In the genomic region with DNA sequence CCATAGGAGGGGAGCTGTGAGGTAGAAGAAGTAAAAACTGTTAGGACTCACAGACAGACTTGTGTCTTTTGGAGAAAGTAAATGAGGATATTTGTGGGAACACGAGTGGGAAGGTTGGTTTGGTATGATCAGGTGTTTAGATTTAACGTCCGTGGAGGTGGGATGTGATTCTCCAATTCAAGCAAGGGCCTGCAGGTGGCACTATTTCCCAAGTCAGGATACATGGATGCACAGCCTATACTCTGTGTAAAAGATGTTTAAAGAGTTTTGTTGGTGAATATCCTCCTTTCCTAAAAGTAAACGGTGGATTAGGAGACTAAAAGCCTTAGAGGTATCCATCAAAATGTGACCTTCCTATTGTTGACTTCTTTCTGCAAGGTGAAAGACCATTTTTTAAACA, we compare ENCODE assay signal across 10 mouse cellular contexts. TPM values are rescaled to one million over a fixed set of nuclear protein-coding genes. Genes with fewer than 3 reads are reported as not detected.
DNase-seq lines count a peak whose midpoint lies in the region; ATAC-seq and TF ChIP-seq lines count a peak whose summit lies in the region.
"Had no signal": no experiment of that assay in that cellular context is flagged by ENCODE, and none has a peak within 500 bp of the region (broad histone marks: within the 10 kb centered on the region; RNA-seq: fewer than 3 reads in every experiment).

No protein-coding gene starts in this region.

- DNase-seq in gastrocnemius, adult 2 months = peak; percentile 47
- no peak for DNase-seq in gastrocnemius, postnatal 36 days
- peak; percentile 37 to 41 for DNase-seq in B cell, adult 2 months
- peak; percentile 45 for DNase-seq in cerebellum, adult 11 months
- peak; percentile 26 for DNase-seq in forelimb bud, embryonic 11.5 days (ENCODE audit: low read depth, low spot score)
- DNase-seq in layer of hippocampus, postnatal 14 days (ENCODE audit: low spot score in 2 of 2) = peak; percentile 26 to 40
- peak; percentile 91 for DNase-seq in midbrain, embryonic 11.5 days (ENCODE audit: low spot score, missing footprints)
- DNase-seq in thymus, postnatal 10 days (ENCODE audit: low spot score in 2 of 2) = peak; percentile 28 to 66

- no peaks in the 10 kb centered on the region for H3K9me3 ChIP-seq in midbrain, embryonic 11.5 days (ENCODE audit: control insufficient read depth, low read length)
- H3K9me3 ChIP-seq: heart, embryonic 15.5 days; neural tube, embryonic 13.5 days had no signal

- no peaks in the 10 kb centered on the region for H3K4me1 ChIP-seq in midbrain, embryonic 11.5 days (ENCODE audit: control insufficient read depth, insufficient read depth, low read length)
- H3K4me1 ChIP-seq: heart, embryonic 15.5 days; neural tube, embryonic 13.5 days had no signal

- WGBS in midbrain, embryonic 11.5 days = 10% methylated on average over 4 of the region's 4 CpGs

- H3K9ac ChIP-seq in midbrain, embryonic 11.5 days (ENCODE audit: low read length) = no peak overlapping the region
- H3K9ac ChIP-seq: heart, embryonic 15.5 days; neural tube, embryonic 13.5 days had no signal

- ATAC-seq in midbrain, embryonic 11.5 days (ENCODE audit: low FRiP score) = no peak

- no peak overlapping the region for H3K4me2 ChIP-seq in midbrain, embryonic 11.5 days
- H3K4me2 ChIP-seq: heart, embryonic 15.5 days; neural tube, embryonic 13.5 days had no signal

- H3K27ac ChIP-seq in gastrocnemius, adult 2 months = no peak overlapping the region
- no peak overlapping the region for H3K27ac ChIP-seq in midbrain, embryonic 11.5 days (ENCODE audit: low read depth, low read length)
- H3K27ac ChIP-seq: heart, embryonic 15.5 days; neural tube, embryonic 13.5 days had no signal

- no peaks in the 10 kb centered on the region for H3K36me3 ChIP-seq in midbrain, embryonic 11.5 days (ENCODE audit: control insufficient read depth, insufficient read depth, low read length)
- H3K36me3 ChIP-seq: heart, embryonic 15.5 days; neural tube, embryonic 13.5 days had no signal

- peak; percentile 78 for TF ChIP-seq CTCF in gastrocnemius, adult 2 months (IDR thresholded peaks at IDR 0.05)

- intact Hi-C loops in gastrocnemius, adult 2 months (cut with DNase I) = loop anchor here (1.0 to 10.0 kb wide), 3 partner anchors 39 to 341 kb away; a partner anchor contains a TSS
- intact Hi-C loops in gastrocnemius, postnatal 36 days (cut with DNase I) = loop anchor here (1.0 to 10.0 kb wide), 3 partner anchors 37 to 342 kb away; a partner anchor contains a TSS

- H3K4me3 ChIP-seq in gastrocnemius, adult 2 months = no peak overlapping the region
- H3K4me3 ChIP-seq in midbrain, embryonic 11.5 days (ENCODE audit: low read depth, low read length) = no peak overlapping the region
- H3K4me3 ChIP-seq: heart, embryonic 15.5 days; neural tube, embryonic 13.5 days had no signal

- H3K27me3 ChIP-seq in midbrain, embryonic 11.5 days (ENCODE audit: control insufficient read depth, insufficient read depth, low read length) = no peaks in the 10 kb centered on the region
- H3K27me3 ChIP-seq: heart, embryonic 15.5 days; neural tube, embryonic 13.5 days had no signal

RNA-seq across cellular contexts. Expression of a gene that starts 17.1 kb away (rescaled TPM):
- total RNA-seq in gastrocnemius, adult 2 months (2021) = 1 to 10 TPM in 1 of 2 experiments, under 1 TPM in 1; 0.48 to 1.3 TPM
- under 1 TPM; 0.61 to 0.86 TPM for total RNA-seq in gastrocnemius, postnatal 36 days (2021)
- total RNA-seq in layer of hippocampus, postnatal 14 days (2021) = 1 to 10 TPM; 3.9 to 4.0 TPM
- polyA plus RNA-seq in midbrain, embryonic 11.5 days (2014; fragmentation: Nextera tagmentation; extraction: Ambion mirVana) = 12.3 and 14.6 TPM in 2 replicates

Comparison
In these comparisons a context has a peak if more than half of its experiments do, and no peak if none do; other contexts are left out.
1. DNase-seq: peak in gastrocnemius, adult 2 months (single experiment), B cell, adult 2 months (2 of 2), cerebellum, adult 11 months (single experiment), forelimb bud, embryonic 11.5 days (single experiment), layer of hippocampus, postnatal 14 days (2 of 2), midbrain, embryonic 11.5 days (single experiment) and thymus, postnatal 10 days (2 of 2); none in gastrocnemius, postnatal 36 days (0 of 2).